Mouse (Mus musculus): ENCODE results near the gene Gtf2ird1. TPM values are rescaled to one million over a fixed set of nuclear protein-coding genes. Genes with fewer than 3 reads are reported as not detected.
"Not testable (repeated sequence)": the region's sequence is repeated elsewhere in the genome, so short reads cannot be mapped to it uniquely, and the experiment has no call there.

Gene Gtf2ird1
- total and polyA plus RNA-seq, 2 experiments, result 6.5 to 15.3 TPM

GRCm38 (mm10) chr5:134483291-134483690 is 26.8 kb upstream of the Gtf2ird1 start:
- TF ChIP-seq CTCF (IDR thresholded peaks at IDR 0.05; ENCODE audit: low read depth, low read length), result no peak
- no peaks in the 10 kb centered on the region for H3K4me1 ChIP-seq (ENCODE audit: control insufficient read depth, insufficient read depth, low read length)
- 77% methylated on average over 1 of the region's 1 CpGs for WGBS
- no peaks in the 10 kb centered on the region for H3K36me3 ChIP-seq (ENCODE audit: control insufficient read depth, insufficient read depth, low read length)
- H3K4me3 ChIP-seq (ENCODE audit: insufficient read depth, low read depth, low read length), result no peak overlapping the region
- no peaks in the 10 kb centered on the region for H3K27me3 ChIP-seq (ENCODE audit: control insufficient read depth, insufficient read depth, low read length)
- DNase-seq (ENCODE audit: extremely low read depth, low read depth, low spot score), result no peak
- H3K9ac ChIP-seq (ENCODE audit: low read depth, low read length), result no peak overlapping the region
- H3K79me2 ChIP-seq (ENCODE audit: control insufficient read depth, insufficient read depth, low read length), result no peaks in the 10 kb centered on the region
- no peak overlapping the region for H3K27ac ChIP-seq (replicated peaks; ENCODE audit: insufficient read depth, low read depth, low read length)

GRCm38 (mm10) chr5:134482331-134482730 is 25.8 kb upstream of the Gtf2ird1 start:
- Histone ChIP-seq H3K9ac (ENCODE audit: low read depth, low read length) (no peak overlapping the region), H3K27ac (replicated peaks; ENCODE audit: insufficient read depth, low read depth, low read length) (no peak overlapping the region), H3K4me3 (ENCODE audit: insufficient read depth, low read depth, low read length) (no peak overlapping the region), H3K27me3 (ENCODE audit: control insufficient read depth, insufficient read depth, low read length) (no peaks in the 10 kb centered on the region), H3K36me3 (ENCODE audit: control insufficient read depth, insufficient read depth, low read length) (no peaks in the 10 kb centered on the region), H3K4me1 (ENCODE audit: control insufficient read depth, insufficient read depth, low read length) (no peaks in the 10 kb centered on the region), H3K79me2 (ENCODE audit: control insufficient read depth, insufficient read depth, low read length) (no peaks in the 10 kb centered on the region)
- no peak for TF ChIP-seq CTCF (IDR thresholded peaks at IDR 0.05; ENCODE audit: low read depth, low read length)
- no peak for TF ChIP-seq POLR2A (IDR thresholded peaks at IDR 0.05; ENCODE audit: extremely low read depth, insufficient read depth, low read length)
- DNase-seq (ENCODE audit: extremely low read depth, low read depth, low spot score), result no peak
- WGBS, result 74% methylated on average over 11 of the region's 11 CpGs

GRCm38 (mm10) chr5:134478886-134479285 is 22.4 kb upstream of the Gtf2ird1 start:
- H3K27me3 ChIP-seq (ENCODE audit: control insufficient read depth, insufficient read depth, low read length); H3K4me3 ChIP-seq (ENCODE audit: insufficient read depth, low read depth, low read length); H3K27ac ChIP-seq (replicated peaks; ENCODE audit: insufficient read depth, low read depth, low read length): not testable (repeated sequence)

GRCm38 (mm10) chr5:134475686-134476085 is 19.2 kb upstream of the Gtf2ird1 start:
- not testable (repeated sequence) for H3K4me3 ChIP-seq (ENCODE audit: insufficient read depth, low read depth, low read length); DNase-seq (ENCODE audit: extremely low read depth, low read depth, low spot score)
- 97% methylated on average over 7 of the region's 7 CpGs for WGBS

More at GRCm38 (mm10) chr5:134478886-134479285, 22.4 kb upstream of the Gtf2ird1 start:
- H3K36me3 ChIP-seq (ENCODE audit: control insufficient read depth, insufficient read depth, low read length); H3K79me2 ChIP-seq (ENCODE audit: control insufficient read depth, insufficient read depth, low read length); H3K9ac ChIP-seq (ENCODE audit: low read depth, low read length); DNase-seq (ENCODE audit: extremely low read depth, low read depth, low spot score); H3K4me1 ChIP-seq (ENCODE audit: control insufficient read depth, insufficient read depth, low read length): not testable (repeated sequence)

GRCm38 (mm10) chr5:134475006-134475605 is 18.6 kb upstream of the Gtf2ird1 start:
- no peak overlapping the region for H3K9ac ChIP-seq (ENCODE audit: low read depth, low read length)
- peak; percentile 57 for TF ChIP-seq CTCF (IDR thresholded peaks at IDR 0.05; ENCODE audit: low read depth, low read length)
- TF ChIP-seq POLR2A (IDR thresholded peaks at IDR 0.05; ENCODE audit: extremely low read depth, insufficient read depth, low read length), result no peak

More at GRCm38 (mm10) chr5:134475686-134476085, 19.2 kb upstream of the Gtf2ird1 start:
- H3K27me3 ChIP-seq (ENCODE audit: control insufficient read depth, insufficient read depth, low read length); H3K36me3 ChIP-seq (ENCODE audit: control insufficient read depth, insufficient read depth, low read length); H3K4me1 ChIP-seq (ENCODE audit: control insufficient read depth, insufficient read depth, low read length); H3K79me2 ChIP-seq (ENCODE audit: control insufficient read depth, insufficient read depth, low read length); H3K9ac ChIP-seq (ENCODE audit: low read depth, low read length); H3K27ac ChIP-seq (replicated peaks; ENCODE audit: insufficient read depth, low read depth, low read length): not testable (repeated sequence)

GRCm38 (mm10) chr5:134473902-134474301 is 17.4 kb upstream of the Gtf2ird1 start:
- DNase-seq (ENCODE audit: extremely low read depth, low read depth, low spot score), result peak; percentile 43
- Histone ChIP-seq H3K4me3 (ENCODE audit: insufficient read depth, low read depth, low read length) (no peak overlapping the region), H3K27ac (replicated peaks; ENCODE audit: insufficient read depth, low read depth, low read length) (no peak overlapping the region), H3K9ac (ENCODE audit: low read depth, low read length) (no peak overlapping the region), H3K27me3 (ENCODE audit: control insufficient read depth, insufficient read depth, low read length) (no peaks in the 10 kb centered on the region), H3K4me1 (ENCODE audit: control insufficient read depth, insufficient read depth, low read length) (no peaks in the 10 kb centered on the region), H3K79me2 (ENCODE audit: control insufficient read depth, insufficient read depth, low read length) (no peaks in the 10 kb centered on the region), H3K36me3 (ENCODE audit: control insufficient read depth, insufficient read depth, low read length) (no peaks in the 10 kb centered on the region)
- TF ChIP-seq POLR2A (IDR thresholded peaks at IDR 0.05; ENCODE audit: extremely low read depth, insufficient read depth, low read length), result no peak
- peak; percentile 68 for TF ChIP-seq CTCF (IDR thresholded peaks at IDR 0.05; ENCODE audit: low read depth, low read length)
- WGBS, result 86% methylated on average over 2 of the region's 2 CpGs

More at GRCm38 (mm10) chr5:134475006-134475605, 18.6 kb upstream of the Gtf2ird1 start:
- Histone ChIP-seq H3K4me3 (ENCODE audit: insufficient read depth, low read depth, low read length) (no peak overlapping the region), H3K4me1 (ENCODE audit: control insufficient read depth, insufficient read depth, low read length) (no peaks in the 10 kb centered on the region), H3K27ac (replicated peaks; ENCODE audit: insufficient read depth, low read depth, low read length) (no peak overlapping the region), H3K36me3 (ENCODE audit: control insufficient read depth, insufficient read depth, low read length) (no peaks in the 10 kb centered on the region), H3K79me2 (ENCODE audit: control insufficient read depth, insufficient read depth, low read length) (no peaks in the 10 kb centered on the region), H3K27me3 (ENCODE audit: control insufficient read depth, insufficient read depth, low read length) (no peaks in the 10 kb centered on the region)
- DNase-seq (ENCODE audit: extremely low read depth, low read depth, low spot score), result no peak
- WGBS, result 95% methylated on average over 6 of the region's 6 CpGs
